Mouse (Mus musculus): ENCODE results near the gene Nox3. TPM values are rescaled to one million over a fixed set of nuclear protein-coding genes. Genes with fewer than 3 reads are reported as not detected.

Gene Nox3
- polyA plus RNA-seq (2014; fragmentation: Nextera tagmentation; extraction: Ambion mirVana): 0.12 and 0.64 TPM in 2 replicates

DNA sequence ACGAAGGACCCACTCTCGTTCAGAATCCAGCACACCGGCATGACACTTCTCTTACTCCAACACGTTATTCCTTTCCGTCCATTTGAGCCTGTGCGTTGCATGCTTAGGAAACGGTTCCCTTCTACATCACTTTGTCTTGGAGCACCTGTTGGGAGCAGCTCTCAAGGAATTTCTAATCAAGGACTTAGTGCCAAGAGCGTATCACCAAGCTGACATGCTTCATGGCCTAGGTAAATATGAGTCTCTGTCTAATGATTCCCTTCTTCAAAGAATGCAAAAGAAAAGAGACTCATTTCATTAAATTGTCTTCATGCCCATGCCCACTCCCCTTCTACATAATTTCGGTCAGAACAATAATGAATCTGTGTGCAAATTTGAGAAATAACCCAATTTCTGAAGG, at the start of gene Nox3:
Gene Nox3 (minus strand): TSS at position 101 of the 400 bp plus-strand sequence.
- no peaks in the 10 kb centered on the region for H3K4me1 ChIP-seq (replicated peaks; ENCODE audit: control insufficient read depth, insufficient read depth, low read length)
- no peak within 1 kb of the TSS for H3K4me2 ChIP-seq (replicated peaks; ENCODE audit: low read depth, low read length)
- no peak within 1 kb of the TSS for H3K9ac ChIP-seq (ENCODE audit: low read depth, low read length)
- H3K36me3 ChIP-seq (ENCODE audit: control insufficient read depth, insufficient read depth, low read length): no peaks in the 10 kb centered on the region
- H3K9me3 ChIP-seq (ENCODE audit: control insufficient read depth, low read length): no peaks in the 10 kb centered on the region
- no peak within 1 kb of the TSS for H3K4me3 ChIP-seq (ENCODE audit: low read depth, low read length)
- 89% methylated on average over 9 of the region's 9 CpGs for WGBS
- no peak within 1 kb of the TSS for H3K27ac ChIP-seq (ENCODE audit: low read depth, low read length)
- ATAC-seq (ENCODE audit: low FRiP score): no peak
- no peak for DNase-seq (ENCODE audit: low spot score)
- H3K27me3 ChIP-seq (ENCODE audit: control insufficient read depth, insufficient read depth, low read length): no peaks in the 10 kb centered on the region

DNA sequence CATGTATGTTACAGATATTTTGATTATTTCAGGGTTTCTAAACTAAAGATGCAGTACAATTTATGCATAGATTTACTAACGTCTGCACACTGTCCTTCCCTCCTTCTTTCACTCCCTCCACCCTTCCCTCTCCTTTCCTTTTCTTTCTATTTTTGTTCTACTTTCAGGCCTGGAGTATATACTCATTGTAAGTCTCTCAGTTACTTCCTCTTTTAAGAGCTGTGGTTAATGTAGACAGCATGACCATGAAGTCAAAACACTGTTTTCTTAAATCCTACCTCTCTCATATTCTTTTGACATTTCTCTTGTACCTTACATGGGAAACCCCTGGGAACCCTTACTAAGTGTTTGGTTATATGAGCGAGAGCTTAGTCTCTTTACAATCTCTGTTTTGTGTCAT, 48.3 kb upstream of the Nox3 start:
- H3K36me3 ChIP-seq (ENCODE audit: control insufficient read depth, insufficient read depth, low read length): no peaks in the 10 kb centered on the region
- H3K4me2 ChIP-seq (replicated peaks; ENCODE audit: low read depth, low read length): no peak overlapping the region
- DNase-seq (ENCODE audit: low spot score) (no peak), ATAC-seq (ENCODE audit: low FRiP score) (no peak)
- no peaks in the 10 kb centered on the region for H3K9me3 ChIP-seq (ENCODE audit: control insufficient read depth, low read length)
- no peak overlapping the region for H3K9ac ChIP-seq (ENCODE audit: low read depth, low read length)
- no peaks in the 10 kb centered on the region for H3K27me3 ChIP-seq (ENCODE audit: control insufficient read depth, insufficient read depth, low read length)
- WGBS: 91% methylated on average over 2 of the region's 2 CpGs
- H3K4me1 ChIP-seq (replicated peaks; ENCODE audit: control insufficient read depth, insufficient read depth, low read length): no peaks in the 10 kb centered on the region
- no peak overlapping the region for H3K27ac ChIP-seq (ENCODE audit: low read depth, low read length)
- no peak overlapping the region for H3K4me3 ChIP-seq (ENCODE audit: low read depth, low read length)

DNA sequence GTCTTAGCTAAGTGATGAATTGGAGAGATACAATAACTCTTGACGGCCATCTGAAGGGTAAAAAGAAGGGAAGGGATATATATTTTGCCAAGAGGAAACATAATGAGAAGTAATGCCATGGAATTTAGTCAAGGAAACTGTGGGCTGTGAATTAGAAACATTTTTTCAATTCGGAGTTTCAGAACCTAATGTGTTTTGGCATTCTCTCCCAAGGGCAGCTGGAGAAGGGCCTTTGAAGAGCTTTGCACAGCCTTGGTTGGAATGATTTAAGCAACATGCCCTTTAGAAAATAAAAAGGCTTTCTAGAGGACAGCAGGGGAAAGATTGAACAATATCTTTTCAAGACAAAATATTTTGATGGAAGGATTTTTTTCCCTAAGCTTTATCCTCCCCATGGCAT, 40.9 kb upstream of the Nox3 start:
- DNase-seq (ENCODE audit: low spot score) (no peak), ATAC-seq (ENCODE audit: low FRiP score) (no peak)
- Histone ChIP-seq H3K4me3 (ENCODE audit: low read depth, low read length) (no peak overlapping the region), H3K27ac (ENCODE audit: low read depth, low read length) (no peak overlapping the region), H3K9me3 (ENCODE audit: control insufficient read depth, low read length) (no peaks in the 10 kb centered on the region), H3K4me2 (replicated peaks; ENCODE audit: low read depth, low read length) (no peak overlapping the region), H3K36me3 (ENCODE audit: control insufficient read depth, insufficient read depth, low read length) (no peaks in the 10 kb centered on the region), H3K9ac (ENCODE audit: low read depth, low read length) (no peak overlapping the region), H3K27me3 (ENCODE audit: control insufficient read depth, insufficient read depth, low read length) (no peaks in the 10 kb centered on the region), H3K4me1 (replicated peaks; ENCODE audit: control insufficient read depth, insufficient read depth, low read length) (no peaks in the 10 kb centered on the region)
- WGBS: 89% methylated on average over 2 of the region's 2 CpGs

DNA sequence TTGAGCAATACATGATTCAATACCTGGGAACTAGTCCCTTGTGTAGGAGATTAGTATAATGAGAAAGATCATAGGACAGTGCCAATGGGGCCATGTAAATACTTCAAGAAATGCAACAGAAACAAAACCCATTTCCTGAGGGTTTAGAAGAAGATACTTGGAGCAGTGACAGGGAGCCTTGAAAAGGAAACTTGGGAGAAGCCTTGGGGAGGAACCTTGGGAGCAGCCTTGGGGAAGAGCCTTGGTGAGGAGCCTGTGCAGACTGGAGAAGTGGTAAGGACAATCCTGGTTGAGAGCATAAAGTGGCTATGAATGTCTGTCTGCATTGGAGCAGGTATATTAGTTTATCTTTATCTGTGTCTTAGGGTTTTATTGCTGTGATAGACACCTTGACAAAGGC, 38.2 kb upstream of the Nox3 start:
- Histone ChIP-seq H3K36me3 (ENCODE audit: control insufficient read depth, insufficient read depth, low read length) (no peaks in the 10 kb centered on the region), H3K9me3 (ENCODE audit: control insufficient read depth, low read length) (no peaks in the 10 kb centered on the region), H3K27ac (ENCODE audit: low read depth, low read length) (no peak overlapping the region), H3K9ac (ENCODE audit: low read depth, low read length) (no peak overlapping the region), H3K4me1 (replicated peaks; ENCODE audit: control insufficient read depth, insufficient read depth, low read length) (no peaks in the 10 kb centered on the region), H3K4me3 (ENCODE audit: low read depth, low read length) (no peak overlapping the region), H3K27me3 (ENCODE audit: control insufficient read depth, insufficient read depth, low read length) (no peaks in the 10 kb centered on the region), H3K4me2 (replicated peaks; ENCODE audit: low read depth, low read length) (no peak overlapping the region)
- DNase-seq (ENCODE audit: low spot score) (no peak), ATAC-seq (ENCODE audit: low FRiP score) (no peak)

DNA sequence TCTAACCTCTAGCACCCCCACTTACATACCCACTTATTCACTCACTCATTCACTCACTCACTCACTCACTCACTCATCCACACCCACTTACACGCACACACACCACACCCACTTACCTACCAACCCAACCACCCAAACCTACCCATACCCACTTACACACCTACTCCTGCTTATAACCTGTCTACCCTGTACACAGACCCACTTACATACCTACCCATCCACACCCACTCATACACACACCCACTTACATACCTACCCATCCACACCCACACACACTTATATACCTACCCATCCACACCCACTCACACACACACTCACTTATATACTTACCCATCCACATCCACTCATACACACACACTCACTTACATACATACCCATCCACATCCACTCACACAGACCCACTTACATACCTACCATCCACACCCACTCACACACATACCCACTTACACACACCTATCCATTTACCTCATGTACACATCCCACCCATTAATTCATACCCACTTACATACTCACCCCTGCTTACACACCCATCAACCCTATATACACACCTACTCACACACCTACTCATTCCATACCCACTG, 9.4 kb upstream of the Nox3 start:
- DNase-seq (ENCODE audit: low spot score) (no peak), ATAC-seq (ENCODE audit: low FRiP score) (peak; percentile 17; the same call in 1 of the 2 replicates)
- no peak overlapping the region for H3K4me3 ChIP-seq (ENCODE audit: low read depth, low read length)
- H3K4me1 ChIP-seq (replicated peaks; ENCODE audit: control insufficient read depth, insufficient read depth, low read length): no peaks in the 10 kb centered on the region
- no peak overlapping the region for H3K27ac ChIP-seq (ENCODE audit: low read depth, low read length)
- no peaks in the 10 kb centered on the region for H3K27me3 ChIP-seq (ENCODE audit: control insufficient read depth, insufficient read depth, low read length)
- H3K4me2 ChIP-seq (replicated peaks; ENCODE audit: low read depth, low read length): no peak overlapping the region
- H3K9me3 ChIP-seq (ENCODE audit: control insufficient read depth, low read length): no peaks in the 10 kb centered on the region
- no peak overlapping the region for H3K9ac ChIP-seq (ENCODE audit: low read depth, low read length)
- H3K36me3 ChIP-seq (ENCODE audit: control insufficient read depth, insufficient read depth, low read length): no peaks in the 10 kb centered on the region
- WGBS: 95% methylated on average over 1 of the region's 1 CpGs

DNA sequence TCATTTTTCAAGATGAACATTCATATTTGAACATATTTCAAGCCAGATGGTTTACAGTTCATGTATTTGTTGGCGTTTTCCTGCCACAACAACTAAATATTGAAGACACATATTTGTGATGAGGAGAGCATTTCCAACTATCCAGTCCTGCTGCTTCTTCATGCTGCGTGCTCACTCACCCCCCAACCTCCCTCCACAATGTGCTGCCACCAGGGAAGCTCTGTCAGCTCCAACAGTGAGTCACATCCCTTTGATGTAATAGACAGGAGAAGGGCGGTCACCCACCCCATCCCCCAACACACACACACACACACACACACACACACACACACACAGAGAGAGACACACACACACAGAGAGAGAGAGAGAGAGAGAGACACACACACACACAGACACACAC, 6.3 kb upstream of the Nox3 start:
- Histone ChIP-seq H3K4me2 (replicated peaks; ENCODE audit: low read depth, low read length) (no peak overlapping the region), H3K27me3 (ENCODE audit: control insufficient read depth, insufficient read depth, low read length) (no peaks in the 10 kb centered on the region), H3K27ac (ENCODE audit: low read depth, low read length) (no peak overlapping the region), H3K4me3 (ENCODE audit: low read depth, low read length) (no peak overlapping the region), H3K9ac (ENCODE audit: low read depth, low read length) (no peak overlapping the region), H3K36me3 (ENCODE audit: control insufficient read depth, insufficient read depth, low read length) (no peaks in the 10 kb centered on the region), H3K9me3 (ENCODE audit: control insufficient read depth, low read length) (no peaks in the 10 kb centered on the region), H3K4me1 (replicated peaks; ENCODE audit: control insufficient read depth, insufficient read depth, low read length) (no peaks in the 10 kb centered on the region)
- no peak for DNase-seq (ENCODE audit: low spot score)
- 55% methylated on average over 3 of the region's 3 CpGs for WGBS
- ATAC-seq (ENCODE audit: low FRiP score): no peak

DNA sequence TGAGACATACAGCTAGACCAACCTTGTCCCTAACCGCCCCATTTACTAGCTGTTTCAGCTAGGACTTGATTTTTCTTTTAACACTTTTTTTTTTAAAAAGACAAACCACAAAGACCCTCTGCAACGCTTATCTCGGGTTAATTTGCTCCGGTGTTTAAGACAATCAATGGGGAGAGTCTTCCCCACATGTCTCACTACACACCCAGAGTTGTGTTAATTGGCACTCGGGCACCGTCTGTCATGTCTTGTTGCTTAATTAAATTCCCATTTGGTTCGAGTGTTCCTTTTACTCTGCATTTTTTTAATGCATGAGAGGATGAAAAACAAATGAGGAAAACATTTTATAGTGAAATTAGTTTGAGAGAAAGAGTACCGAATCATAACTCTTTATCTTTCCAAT, 3.2 kb downstream of the Nox3 start:
- ATAC-seq (ENCODE audit: low FRiP score) (no peak), DNase-seq (ENCODE audit: low spot score) (no peak)
- Histone ChIP-seq H3K27me3 (ENCODE audit: control insufficient read depth, insufficient read depth, low read length) (no peaks in the 10 kb centered on the region), H3K4me2 (replicated peaks; ENCODE audit: low read depth, low read length) (no peak overlapping the region), H3K36me3 (ENCODE audit: control insufficient read depth, insufficient read depth, low read length) (no peaks in the 10 kb centered on the region), H3K9me3 (ENCODE audit: control insufficient read depth, low read length) (no peaks in the 10 kb centered on the region), H3K4me3 (ENCODE audit: low read depth, low read length) (no peak overlapping the region), H3K9ac (ENCODE audit: low read depth, low read length) (no peak overlapping the region), H3K4me1 (replicated peaks; ENCODE audit: control insufficient read depth, insufficient read depth, low read length) (no peaks in the 10 kb centered on the region), H3K27ac (ENCODE audit: low read depth, low read length) (no peak overlapping the region)
- 76% methylated on average over 8 of the region's 8 CpGs for WGBS

DNA sequence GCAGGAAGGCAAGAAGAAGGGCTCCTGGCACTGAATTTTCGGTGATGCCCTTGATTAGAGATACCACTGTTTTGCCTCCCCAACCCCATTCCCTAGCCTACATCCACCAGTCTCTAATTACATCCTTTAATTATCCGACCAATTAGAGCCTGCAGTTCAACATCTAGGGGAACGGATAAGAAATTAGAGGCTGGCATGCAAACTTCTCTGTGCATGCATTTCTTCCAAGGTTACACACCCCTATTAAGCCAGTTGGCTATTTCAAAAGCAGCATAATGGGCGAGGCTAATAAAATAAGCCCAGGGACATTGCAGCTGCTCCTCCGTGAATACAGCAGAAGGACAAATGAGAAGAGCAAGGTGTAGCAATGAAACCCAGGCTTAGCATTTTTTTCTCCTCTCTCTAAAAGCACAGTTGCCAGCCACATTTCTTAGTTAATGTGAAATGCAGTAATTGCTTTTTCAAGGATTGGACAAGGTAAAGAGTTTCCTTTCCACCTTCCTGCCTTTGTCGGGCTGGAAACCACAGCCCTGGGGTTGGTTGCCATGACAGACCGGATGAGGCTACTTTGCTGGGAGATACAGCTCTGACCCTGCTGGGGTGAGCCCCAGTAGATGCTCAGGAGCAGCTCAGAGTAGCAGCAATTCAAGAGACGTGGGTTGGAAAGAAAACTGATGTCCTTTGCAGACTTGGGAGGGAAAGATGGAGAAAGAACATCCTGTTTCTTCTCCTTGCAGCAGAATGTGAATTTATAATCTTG, 5.4 kb downstream of the Nox3 start:
- WGBS: 79% methylated on average over 8 of the region's 8 CpGs
- no peaks in the 10 kb centered on the region for H3K4me1 ChIP-seq (replicated peaks; ENCODE audit: control insufficient read depth, insufficient read depth, low read length)
- H3K36me3 ChIP-seq (ENCODE audit: control insufficient read depth, insufficient read depth, low read length): no peaks in the 10 kb centered on the region
- H3K4me2 ChIP-seq (replicated peaks; ENCODE audit: low read depth, low read length): no peak overlapping the region
- ATAC-seq (ENCODE audit: low FRiP score) (no peak), DNase-seq (ENCODE audit: low spot score) (peak; percentile 6)
- H3K9ac ChIP-seq (ENCODE audit: low read depth, low read length): no peak overlapping the region
- no peaks in the 10 kb centered on the region for H3K27me3 ChIP-seq (ENCODE audit: control insufficient read depth, insufficient read depth, low read length)
- no peaks in the 10 kb centered on the region for H3K9me3 ChIP-seq (ENCODE audit: control insufficient read depth, low read length)
- no peak overlapping the region for H3K4me3 ChIP-seq (ENCODE audit: low read depth, low read length)
- no peak overlapping the region for H3K27ac ChIP-seq (ENCODE audit: low read depth, low read length)

DNA sequence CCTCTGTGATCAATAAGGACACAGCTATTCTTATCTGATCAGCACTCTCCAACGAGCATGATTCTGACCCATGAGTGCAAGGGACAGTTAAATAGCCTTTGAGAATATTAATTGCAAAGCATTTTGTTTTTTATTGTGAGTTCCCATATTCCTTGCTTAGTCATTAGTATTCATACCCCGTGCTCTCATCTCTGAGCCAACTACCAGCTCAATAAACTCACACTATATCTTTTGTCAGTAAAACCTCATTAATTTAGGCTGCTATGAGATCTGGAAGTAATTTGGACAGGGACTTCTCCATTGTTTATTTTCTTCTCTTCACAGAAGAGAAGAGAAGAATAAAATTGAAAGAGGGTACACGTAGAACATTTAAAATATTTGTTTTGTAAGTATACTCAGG, 12.4 kb downstream of the Nox3 start:
- ATAC-seq (ENCODE audit: low FRiP score) (no peak), DNase-seq (ENCODE audit: low spot score) (no peak)
- Histone ChIP-seq H3K36me3 (ENCODE audit: control insufficient read depth, insufficient read depth, low read length) (no peaks in the 10 kb centered on the region), H3K9me3 (ENCODE audit: control insufficient read depth, low read length) (no peaks in the 10 kb centered on the region), H3K27me3 (ENCODE audit: control insufficient read depth, insufficient read depth, low read length) (no peaks in the 10 kb centered on the region), H3K27ac (ENCODE audit: low read depth, low read length) (no peak overlapping the region), H3K4me1 (replicated peaks; ENCODE audit: control insufficient read depth, insufficient read depth, low read length) (no peaks in the 10 kb centered on the region), H3K9ac (ENCODE audit: low read depth, low read length) (no peak overlapping the region), H3K4me3 (ENCODE audit: low read depth, low read length) (no peak overlapping the region), H3K4me2 (replicated peaks; ENCODE audit: low read depth, low read length) (no peak overlapping the region)
- 71% methylated on average over 3 of the region's 3 CpGs for WGBS

Data from hindbrain, embryonic 11.5 days (tissue).